Mouse (Mus musculus) embryonic stem cell, embryonic (primary cell): ENCODE data around the gene Sh2d3c.

ENCODE experiments used
- CTCF ChIA-PET, 4 experiments: fragments of 300-600 bp in 2 of 4; fragments of 350-600 bp in 2 of 4; sonication (Branson Sonifier 250); formaldehyde crosslinking; loops; one replicate each; lab custom pipeline; 2022; ENCODE audit warnings: inconsistent platforms in 2 of 4; lab: Charles Lee
- POLR2A ChIA-PET, 4 experiments: fragments of 300-600 bp in 2 of 4; fragments of 350-600 bp in 2 of 4; sonication (Branson Sonifier 250); formaldehyde crosslinking; loops; one replicate each; lab custom pipeline; 2022; ENCODE audit warnings: antibody characterized with exemption in 4 of 4, inconsistent platforms in 1 of 4; lab: Charles Lee

Gene Sh2d3c

DNA sequence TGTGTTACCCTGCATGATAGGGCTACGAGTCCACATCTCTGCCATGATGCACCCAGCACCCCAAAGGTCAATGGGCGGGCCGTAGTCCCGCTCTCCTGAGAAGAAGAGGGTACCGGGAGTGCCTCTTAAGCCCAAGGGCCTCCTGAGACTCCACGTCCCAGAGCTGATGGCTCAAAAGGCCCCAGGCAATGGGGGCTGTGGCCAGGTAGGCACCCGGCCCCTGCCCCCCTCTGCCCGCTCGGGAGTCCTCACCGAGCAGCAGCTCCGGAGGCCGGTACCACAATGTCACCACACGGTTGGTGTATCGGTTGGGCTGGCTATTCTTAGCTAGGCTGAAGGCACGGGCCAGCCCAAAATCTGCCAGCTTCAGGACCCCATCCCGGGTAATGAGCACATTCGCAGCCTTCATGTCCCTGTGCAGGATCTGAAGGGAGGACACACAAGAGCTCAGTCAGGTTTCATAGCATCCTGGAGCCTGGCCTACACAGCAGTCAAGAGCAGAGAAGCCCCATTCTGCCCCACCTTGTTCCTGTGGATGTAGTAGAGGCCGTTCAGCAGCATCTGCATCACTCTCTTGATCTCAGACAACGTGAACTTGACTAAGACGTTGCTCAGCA is 11.2 kb upstream of the Sh2d3c start:
- CTCF ChIA-PET, result interaction anchor here (0.7 to 2.5 kb wide), 21 partner anchors 9 to 195 kb away, joined by 3 to 23 read pairs (median 5); partner anchors contain the start of genes Tor2a (in 2 of the 4) and Pip5kl1 (in 1 of the 4)
- POLR2A ChIA-PET, result interaction anchor here in 3 of 4 experiments (0.5 to 16.1 kb wide), 31 partner anchors 8 to 257 kb away, joined by 3 to 214 read pairs (median 6); partner anchors contain the start of genes Lrsam1 (in 1 of the 3) and Rpl12 (in 1 of the 3)

- POLR2A ChIA-PET, result interaction anchor here in 2 of 4 experiments (0.7 to 16.1 kb wide), 12 partner anchors 10 to 138 kb away, joined by 3 to 214 read pairs (median 22); no protein-coding TSS in a partner anchor
- CTCF ChIA-PET, result interaction anchor here in 1 of 4 experiments (1.0 kb wide), 1 partner anchor 12 kb away, joined by 3 read pairs; no protein-coding TSS in a partner anchor
Measured at GRCm38 (mm10) chr2:32710425-32710824, 10.4 kb upstream of the Sh2d3c start.

DNA sequence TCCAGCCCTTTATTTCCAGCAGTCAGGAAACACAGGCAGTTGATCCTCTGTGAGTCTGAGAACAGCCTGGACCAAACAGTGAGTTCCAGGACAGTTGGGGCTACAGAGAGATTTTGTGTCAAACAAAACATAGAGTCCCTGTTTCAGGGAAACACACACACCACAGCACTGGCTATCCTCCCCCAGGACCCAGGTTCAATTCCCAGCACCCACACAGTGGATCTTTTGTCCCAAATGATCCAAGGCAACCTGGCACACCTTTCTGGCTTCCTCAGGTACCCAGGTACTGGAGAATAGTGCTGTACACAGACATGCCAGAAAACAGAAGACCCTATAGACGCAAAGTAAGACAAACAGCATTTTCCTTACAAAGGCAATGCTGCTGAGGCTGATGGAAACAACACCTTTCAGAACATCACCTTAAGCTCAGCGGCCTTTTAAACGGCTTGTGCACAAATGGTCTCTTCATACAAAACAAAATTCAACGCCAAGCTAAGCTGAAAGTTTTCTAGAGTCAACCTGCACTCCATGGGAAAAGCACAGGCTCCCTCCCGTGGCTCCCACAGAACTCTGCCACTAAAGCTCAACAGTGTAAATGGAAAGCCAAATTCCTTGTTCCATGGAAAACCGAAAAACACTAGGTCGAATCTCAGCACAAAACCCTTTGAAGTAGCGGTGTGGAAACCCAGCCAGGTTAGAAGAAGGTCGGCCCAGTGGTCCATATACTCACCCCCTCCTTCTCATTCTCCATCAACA is 9.4 kb upstream of the Sh2d3c start:
- ChIA-PET CTCF (interaction anchor here in 2 of 4 experiments (1.0 to 2.7 kb wide), 4 partner anchors 14 to 46 kb away, joined by 3 to 11 read pairs (median 6); partner anchors contain the start of gene Tor2a (in 1 of the 2)), POLR2A (interaction anchor here in 3 of 4 experiments (0.8 to 16.1 kb wide), 20 partner anchors 8 to 310 kb away, joined by 3 to 214 read pairs (median 5); partner anchors contain the start of gene Fpgs (in 1 of the 3))

- CTCF ChIA-PET, result interaction anchor here in 2 of 4 experiments (0.7 to 2.7 kb wide), 11 partner anchors 14 to 200 kb away, joined by 3 to 11 read pairs (median 4); partner anchors contain the start of gene Tor2a (in 2 of the 2)
- POLR2A ChIA-PET, result interaction anchor here (0.7 to 16.1 kb wide), 42 partner anchors 7 to 311 kb away, joined by 3 to 214 read pairs (median 4); partner anchors contain the start of genes Fpgs (in 2 of the 4), Tor2a (in 2 of the 4), Dpm2 (in 1 of the 4) and Lrsam1 (in 1 of the 4)
Measured at GRCm38 (mm10) chr2:32712108-32712551, 8.7 kb upstream of the Sh2d3c start.

- ChIA-PET POLR2A (interaction anchor here (0.7 to 16.1 kb wide), 40 partner anchors 8 to 311 kb away, joined by 3 to 214 read pairs (median 4); partner anchors contain the start of genes Fpgs (in 2 of the 4), Tor2a (in 2 of the 4), Dpm2 (in 1 of the 4) and Lrsam1 (in 1 of the 4)), CTCF (interaction anchor here in 3 of 4 experiments (0.7 to 2.8 kb wide), 14 partner anchors 15 to 216 kb away, joined by 3 to 12 read pairs (median 4); partner anchors contain the start of gene Tor2a (in 2 of the 3))
Measured at GRCm38 (mm10) chr2:32712586-32712933, 8.3 kb upstream of the Sh2d3c start.

DNA sequence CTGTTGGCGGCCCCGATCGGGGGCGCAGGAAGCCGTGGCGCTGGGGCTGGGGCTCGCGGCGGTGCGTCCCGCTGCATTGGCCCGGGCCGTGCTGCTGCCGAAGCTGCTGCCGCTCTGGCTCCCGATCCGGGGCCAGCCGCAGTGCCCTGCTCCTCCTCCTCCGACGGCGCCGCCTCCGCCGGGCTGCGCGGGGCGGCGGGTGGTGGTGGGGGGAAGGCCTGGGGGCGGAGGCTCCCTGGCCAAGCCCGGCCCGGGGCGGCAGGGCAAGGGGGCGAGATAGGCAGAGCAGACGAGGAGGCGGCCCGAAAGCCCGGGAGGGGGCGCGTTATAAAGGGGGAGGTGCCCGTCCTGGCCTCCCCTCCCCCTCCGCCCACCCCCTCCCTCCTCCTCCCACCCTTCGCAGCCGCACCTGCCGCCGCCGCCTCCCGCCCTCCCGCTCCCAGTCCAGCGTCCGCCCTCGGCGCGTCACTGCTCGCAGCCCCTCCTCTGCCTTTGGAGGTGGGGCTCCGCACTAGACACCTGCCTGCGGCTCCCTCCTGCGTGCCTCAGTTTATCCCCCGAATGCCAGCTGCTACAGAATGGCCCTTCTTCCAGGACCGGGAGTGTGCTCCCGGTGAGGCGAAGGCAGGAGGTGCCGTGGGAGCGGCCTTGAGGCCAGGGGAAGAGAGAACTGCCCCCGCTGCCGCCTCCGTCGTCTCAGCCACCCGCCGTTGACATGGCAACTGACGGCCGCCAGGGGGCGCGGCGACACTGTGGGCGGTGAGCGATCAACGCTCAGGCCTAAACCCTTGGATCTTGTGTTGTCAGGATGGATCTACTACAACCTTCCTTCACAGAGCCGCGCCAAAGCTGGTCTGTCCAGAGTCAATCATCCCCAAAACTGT is 7.7 kb upstream of the Sh2d3c start, which contains the start of gene Cdk9:
Gene Cdk9, minus strand, starts transcription at position 143 of the 884 bp plus-strand sequence.
- POLR2A ChIA-PET, result interaction anchor here (0.7 to 16.1 kb wide), 44 partner anchors 9 to 269 kb away, joined by 3 to 214 read pairs (median 4); partner anchors contain the start of genes Fpgs (in 2 of the 4), Tor2a (in 2 of the 4), Dpm2 (in 1 of the 4) and Lrsam1 (in 1 of the 4)

GRCm38 (mm10) chr2:32714117-32714986 is 6.5 kb upstream of the Sh2d3c start:
- ChIA-PET CTCF (interaction anchor here (0.7 to 2.8 kb wide), 18 partner anchors 11 to 145 kb away, joined by 3 to 12 read pairs (median 4); partner anchors contain the start of gene Tor2a (in 2 of the 4)), POLR2A (interaction anchor here in 3 of 4 experiments (0.6 to 16.1 kb wide), 41 partner anchors 8 to 617 kb away, joined by 3 to 214 read pairs (median 4); partner anchors contain the start of genes Tor2a (in 2 of the 3), 6330409D20Rik (in 1 of the 3), Cfap157 (in 1 of the 3) and Lrsam1 (in 1 of the 3))

More for the DNA sequence above, 7.7 kb upstream of the Sh2d3c start, which contains the start of gene Cdk9:
- CTCF ChIA-PET, result interaction anchor here (0.6 to 2.8 kb wide), 21 partner anchors 14 to 1213 kb away, joined by 3 to 12 read pairs (median 4); partner anchors contain the start of gene Tor2a (in 2 of the 4)

- POLR2A ChIA-PET, result interaction anchor here in 3 of 4 experiments (0.6 to 16.1 kb wide), 34 partner anchors 9 to 616 kb away, joined by 3 to 214 read pairs (median 3); partner anchors contain the start of genes 6330409D20Rik (in 1 of the 3), Cfap157 (in 1 of the 3), Fpgs (in 1 of the 3) and Tor2a (in 1 of the 3)
- CTCF ChIA-PET, result interaction anchor here (0.6 to 2.8 kb wide), 15 partner anchors 12 to 363 kb away, joined by 3 to 12 read pairs (median 4); partner anchors contain the start of gene Tor2a (in 1 of the 4)
Measured at GRCm38 (mm10) chr2:32714987-32715425, 5.8 kb upstream of the Sh2d3c start.

- POLR2A ChIA-PET, result interaction anchor here in 3 of 4 experiments (0.7 to 16.1 kb wide), 11 partner anchors 8 to 243 kb away, joined by 3 to 214 read pairs (median 5); partner anchors contain the start of genes Lrsam1 (in 1 of the 3), Rpl12 (in 1 of the 3) and Tor2a (in 1 of the 3)
- CTCF ChIA-PET, result interaction anchor here in 3 of 4 experiments (0.7 to 2.8 kb wide), 9 partner anchors 8 to 141 kb away, joined by 3 to 11 read pairs (median 4); partner anchors contain the start of gene Tor2a (in 3 of the 3)
Measured at GRCm38 (mm10) chr2:32718761-32719160, 2.1 kb upstream of the Sh2d3c start.

GRCm38 (mm10) chr2:32720053-32720452 is 802 bp upstream of the Sh2d3c start:
- POLR2A ChIA-PET, result interaction anchor here in 3 of 4 experiments (0.6 to 16.1 kb wide), 5 partner anchors 7 to 512 kb away, joined by 3 to 214 read pairs (median 4); no protein-coding TSS in a partner anchor
- CTCF ChIA-PET, result interaction anchor here in 1 of 4 experiments (0.6 kb wide), 1 partner anchor 121 kb away, joined by 10 read pairs; no protein-coding TSS in a partner anchor

- CTCF ChIA-PET, result no interaction called here
- POLR2A ChIA-PET, result no interaction called here
Measured at GRCm38 (mm10) chr2:32722046-32722445, 1.2 kb downstream of the Sh2d3c start.

DNA sequence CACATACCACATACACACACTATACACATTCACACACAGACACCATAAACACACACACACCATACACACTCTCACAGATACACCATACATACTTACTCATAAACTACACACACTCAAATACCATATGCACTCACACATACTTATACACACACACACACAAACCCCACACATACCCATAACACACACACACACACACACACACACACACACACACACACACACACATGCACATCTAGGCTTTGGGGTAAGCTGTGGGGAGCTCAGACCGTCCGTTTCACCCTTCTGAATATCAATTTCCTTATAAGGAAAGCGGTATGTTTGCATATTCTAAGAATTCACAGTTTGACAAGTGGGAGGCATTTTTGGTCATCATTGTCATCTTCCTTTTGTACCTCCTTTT is 1.7 kb downstream of the Sh2d3c start:
- POLR2A ChIA-PET, result no interaction called here
- CTCF ChIA-PET, result no interaction called here

- ChIA-PET POLR2A (interaction anchor here in 2 of 4 experiments (0.9 to 1.6 kb wide), 6 partner anchors 9 to 27 kb away, joined by 3 to 7 read pairs (median 4); partner anchors contain the start of gene Cdk9 (in 1 of the 2)), CTCF (no interaction called here)
Measured at GRCm38 (mm10) chr2:32724149-32724548, 3.3 kb downstream of the Sh2d3c start.

- CTCF ChIA-PET, result interaction anchor here in 2 of 4 experiments (0.6 to 4.0 kb wide), 6 partner anchors 17 to 215 kb away, joined by 3 to 15 read pairs (median 4); partner anchors contain the start of gene Tor2a (in 1 of the 2)
- POLR2A ChIA-PET, result interaction anchor here in 3 of 4 experiments (1.0 to 9.6 kb wide), 9 partner anchors 10 to 50 kb away, joined by 4 to 214 read pairs (median 16); partner anchors contain the start of genes Cdk9 (in 3 of the 3), 6330409D20Rik (in 1 of the 3) and Fpgs (in 1 of the 3)
Measured at GRCm38 (mm10) chr2:32724832-32725790, 4.3 kb downstream of the Sh2d3c start.
